Mouse (Mus musculus): ENCODE measurements around the gene 3110021N24Rik. TPM values are rescaled to one million over a fixed set of nuclear protein-coding genes. Genes with fewer than 3 reads are reported as not detected.

3110021N24Rik gene
- polyA plus RNA-seq, 1 experiment from 2014 or later: 1.4 TPM

GRCm38 (mm10) chr4:108811142-108811541 lies 91.7 kb downstream of the 3110021N24Rik start:
- Histone ChIP-seq H3K4me3 (no peak overlapping the region), H3K27me3 (replicated peaks; ENCODE audit: low read depth, poor library complexity, severe bottlenecking) (no peaks in the 10 kb centered on the region), H3K9me3 (no peaks in the 10 kb centered on the region), H3K27ac (replicated peaks) (no peak overlapping the region), H3K36me3 (replicated peaks) (peaks cover 20% of the 10 kb centered on the region), H3K4me1 (no peaks in the 10 kb centered on the region)
- 59% methylated on average over 4 of the region's 4 CpGs for WGBS
- DNase-seq (ENCODE audit: low spot score): no peak

- no peak for DNase-seq (ENCODE audit: low spot score)
- Histone ChIP-seq H3K36me3 (replicated peaks) (peaks cover 20% of the 10 kb centered on the region), H3K4me3 (no peak overlapping the region), H3K27me3 (replicated peaks; ENCODE audit: low read depth, poor library complexity, severe bottlenecking) (no peaks in the 10 kb centered on the region), H3K9me3 (no peaks in the 10 kb centered on the region), H3K4me1 (no peaks in the 10 kb centered on the region), H3K27ac (replicated peaks) (no peak overlapping the region)
- WGBS: 76% methylated on average over 6 of the region's 6 CpGs
These were observed 92.1 kb downstream of the 3110021N24Rik start for GRCm38 (mm10) chr4:108811550-108811949.

- no peak for DNase-seq (ENCODE audit: low spot score)
- peaks cover 97% of the 10 kb centered on the region for H3K36me3 ChIP-seq (replicated peaks)
- no peaks in the 10 kb centered on the region for H3K27me3 ChIP-seq (replicated peaks; ENCODE audit: low read depth, poor library complexity, severe bottlenecking)
- H3K9me3 ChIP-seq: no peaks in the 10 kb centered on the region
- no peaks in the 10 kb centered on the region for H3K4me1 ChIP-seq
- H3K27ac ChIP-seq (replicated peaks): no peak overlapping the region
- H3K4me3 ChIP-seq: no peak overlapping the region
- WGBS: 96% methylated on average over 3 of the region's 3 CpGs
These were observed 106.2 kb downstream of the 3110021N24Rik start for GRCm38 (mm10) chr4:108825677-108826076.

GRCm38 (mm10) chr4:108826096-108826495 lies 106.6 kb downstream of the 3110021N24Rik start:
- WGBS: 92% methylated on average over 1 of the region's 1 CpGs
- Histone ChIP-seq H3K9me3 (no peaks in the 10 kb centered on the region), H3K27me3 (replicated peaks; ENCODE audit: low read depth, poor library complexity, severe bottlenecking) (no peaks in the 10 kb centered on the region), H3K4me1 (no peaks in the 10 kb centered on the region), H3K4me3 (no peak overlapping the region), H3K27ac (replicated peaks) (no peak overlapping the region), H3K36me3 (replicated peaks) (peaks cover 92% of the 10 kb centered on the region)
- DNase-seq (ENCODE audit: low spot score): no peak

- Histone ChIP-seq H3K9me3 (no peaks in the 10 kb centered on the region), H3K4me1 (peaks cover 5% of the 10 kb centered on the region), H3K27ac (replicated peaks) (no peak overlapping the region), H3K27me3 (replicated peaks; ENCODE audit: low read depth, poor library complexity, severe bottlenecking) (no peaks in the 10 kb centered on the region), H3K36me3 (replicated peaks) (peaks cover 87% of the 10 kb centered on the region), H3K4me3 (no peak overlapping the region)
- no peak for DNase-seq (ENCODE audit: low spot score)
- WGBS: 93% methylated on average over 2 of the region's 2 CpGs
These were observed 107.2 kb downstream of the 3110021N24Rik start for GRCm38 (mm10) chr4:108826643-108827042.

- Histone ChIP-seq H3K4me3 (no peak overlapping the region), H3K27ac (replicated peaks) (no peak overlapping the region), H3K4me1 (peaks cover 19% of the 10 kb centered on the region), H3K36me3 (replicated peaks) (peaks cover 46% of the 10 kb centered on the region), H3K27me3 (replicated peaks; ENCODE audit: low read depth, poor library complexity, severe bottlenecking) (no peaks in the 10 kb centered on the region), H3K9me3 (no peaks in the 10 kb centered on the region)
- no peak for DNase-seq (ENCODE audit: low spot score)
- WGBS: 91% methylated on average over 1 of the region's 1 CpGs
These were observed 111.2 kb downstream of the 3110021N24Rik start for GRCm38 (mm10) chr4:108830698-108831097.

Other genes starting within 250 kb of the 3110021N24Rik start
- 117 and 122 TPM in 2 replicates for gene Prpf38a, start 140.3 kb upstream of the 3110021N24Rik start, polyA plus RNA-seq (2016; fragmentation: Nextera tagmentation; extraction: Ambion mirVana)
- gene Orc1, start 140.2 kb upstream of the 3110021N24Rik start, polyA plus RNA-seq (2016; fragmentation: Nextera tagmentation; extraction: Ambion mirVana): 25.0 and 25.8 TPM in 2 replicates
- gene Cc2d1b, start 99.7 kb upstream of the 3110021N24Rik start, polyA plus RNA-seq (2016; fragmentation: Nextera tagmentation; extraction: Ambion mirVana): 31.4 and 34.7 TPM in 2 replicates
- gene Zfyve9, start 61.1 kb downstream of the 3110021N24Rik start, polyA plus RNA-seq (2016; fragmentation: Nextera tagmentation; extraction: Ambion mirVana): 4.2 and 4.6 TPM in 2 replicates
- 210 and 220 TPM in 2 replicates for gene Btf3l4, start 114.0 kb downstream of the 3110021N24Rik start, polyA plus RNA-seq (2016; fragmentation: Nextera tagmentation; extraction: Ambion mirVana)
- 92.3 and 92.8 TPM in 2 replicates for gene Txndc12, start 115.0 kb downstream of the 3110021N24Rik start, polyA plus RNA-seq (2016; fragmentation: Nextera tagmentation; extraction: Ambion mirVana)
- 65.3 and 70.6 TPM in 2 replicates for gene Kti12, start 128.1 kb downstream of the 3110021N24Rik start, polyA plus RNA-seq (2016; fragmentation: Nextera tagmentation; extraction: Ambion mirVana)
- 1.3 and 1.9 TPM in 2 replicates for gene A730015C16Rik, start 129.0 kb downstream of the 3110021N24Rik start, polyA plus RNA-seq (2016; fragmentation: Nextera tagmentation; extraction: Ambion mirVana)
- 17.1 and 20.8 TPM in 2 replicates for gene Rab3b, start 159.4 kb downstream of the 3110021N24Rik start, polyA plus RNA-seq (2016; fragmentation: Nextera tagmentation; extraction: Ambion mirVana)

All from embryonic facial prominence, embryonic 10.5 days (tissue).